Mouse (Mus musculus) neutrophil, adult 59 days (primary cell): ENCODE data around the gene Peak1. TPM values are rescaled to one million over a fixed set of nuclear protein-coding genes. Genes with fewer than 3 reads are reported as not detected.

Experiments
- total RNA-seq, 2 experiments: library from RNA; stranded (reverse); gene quantifications; 1 replicate in 1 of 2; 2 replicates in 1 of 2; pipeline ENCODE4 v1.2.4; 2023

The Peak1 gene
- total RNA-seq = 1 to 10 TPM; 7.7 to 9.1 TPM

DNA sequence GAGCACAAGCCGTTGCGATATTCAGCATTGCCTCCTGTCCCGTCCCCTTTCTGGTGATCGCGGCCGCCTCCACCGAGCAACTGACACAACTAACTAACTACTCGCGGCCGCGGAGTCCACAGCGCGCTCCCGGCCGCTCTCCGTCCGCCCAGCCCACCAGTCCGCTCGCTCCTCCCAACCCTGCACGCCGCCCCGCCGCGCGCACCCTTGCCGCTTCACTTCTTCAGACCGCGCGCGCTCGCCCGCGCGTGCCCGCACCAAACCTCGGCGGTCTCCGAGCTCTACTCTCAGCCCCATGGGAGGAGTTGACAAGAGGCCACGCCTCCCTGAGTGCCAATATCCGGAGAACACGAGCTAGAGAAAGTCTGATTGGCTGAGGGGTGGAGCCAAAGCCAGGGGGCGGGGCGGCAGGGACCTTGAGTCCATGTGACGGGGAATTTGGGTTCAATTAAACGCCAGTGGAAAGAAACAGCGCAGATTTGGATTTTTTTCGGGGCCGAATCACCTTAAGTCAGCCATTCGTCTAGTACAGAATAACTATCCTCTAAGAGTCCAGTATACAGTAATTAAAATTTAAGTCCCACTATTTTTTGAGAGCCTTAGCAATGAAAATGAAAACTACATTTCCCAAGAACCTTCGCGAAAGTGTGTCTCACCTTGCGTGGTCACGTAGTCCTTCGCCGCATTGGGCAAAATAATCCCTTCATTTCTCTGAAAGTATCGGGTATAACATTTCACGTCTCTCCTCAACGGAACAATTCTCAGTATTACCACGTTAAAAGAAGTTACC, at the start of gene Peak1, which contains the start of gene Hmg20a:
Gene Peak1 (minus strand): TSS at position 120 of the 790 bp plus-strand sequence.
Gene Hmg20a (plus strand): TSS at position 662 of the 790 bp plus-strand sequence.

DNA sequence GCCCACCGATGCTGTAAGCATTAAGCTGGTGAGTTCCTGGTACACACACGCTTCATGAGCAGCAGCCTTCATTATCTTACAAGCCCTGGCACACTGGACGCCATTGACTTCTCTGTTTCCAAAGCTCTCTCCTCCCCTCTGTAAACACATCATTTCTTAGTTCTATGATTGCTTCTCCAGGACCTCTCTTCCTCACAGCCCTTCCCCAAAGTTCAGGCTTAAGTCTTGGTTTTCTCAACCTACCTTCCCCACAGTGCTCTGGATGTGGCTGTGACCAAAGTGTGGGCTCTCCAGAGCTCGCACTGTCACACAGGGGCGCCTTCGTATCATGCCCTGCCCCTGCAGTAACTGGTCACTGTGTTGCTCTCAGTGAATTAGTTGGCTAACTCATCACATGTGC, 252.5 kb downstream of the Peak1 start, which contains the start of gene Tspan3:
Gene Tspan3 (minus strand): TSS at position 101 of the 400 bp plus-strand sequence.

Other genes with a start within 250 kb of the Peak1 start
- gene Hmg20a, start 542 bp upstream of the Peak1 start, total RNA-seq = 10 to 100 TPM; 16.3 to 20.4 TPM